Mouse (Mus musculus) G1E (cell line): ENCODE results near the gene Gm42906. TPM values are rescaled to one million over a fixed set of nuclear protein-coding genes. Genes with fewer than 3 reads are reported as not detected.

Source experiments
- ATAC-seq: 2 replicates; pipeline ENCODE4 v1.8.0; 2016; ENCODE audit warnings: mild to moderate bottlenecking; ENCODE audit not compliant: insufficient number of reproducible peaks, poor library complexity, low FRiP score, severe bottlenecking; ENCODE audit errors: extremely low read depth
- DNase-seq: peaks from one replicate; pipeline ENCODE4 v3.0.0; 2012; ENCODE audit warnings: low spot score
- H3K27me3 ChIP-seq: 2 replicates; pipeline ENCODE4 v1.6.1; 2012; ENCODE audit warnings: mild to moderate bottlenecking, low read length, inconsistent platforms; ENCODE audit not compliant: insufficient read depth
- H3K36me3 ChIP-seq: replicated peaks from 2 replicates; pipeline ENCODE3; 2012; ENCODE audit warnings: mild to moderate bottlenecking, inconsistent platforms
- H3K4me1 ChIP-seq: 2 replicates; pipeline ENCODE4 v1.6.1; 2012; ENCODE audit warnings: low read depth, low read length, inconsistent platforms, mixed read lengths; ENCODE audit not compliant: insufficient read depth
- H3K4me3 ChIP-seq: 2 replicates; pipeline ENCODE4 v1.5.1; 2012; ENCODE audit warnings: low read depth, mild to moderate bottlenecking, inconsistent platforms, low read length, moderate library complexity, mixed read lengths
- H3K9me3 ChIP-seq: replicated peaks from 2 replicates; pipeline ENCODE4 v1.6.1; 2012; ENCODE audit warnings: inconsistent platforms
- CTCF ChIP-seq: IDR thresholded peaks from 2 replicates; pipeline ENCODE4 v1.5.1; 2012; ENCODE audit warnings: low read depth, low read length, inconsistent platforms, mixed read lengths
- GATA1 ChIP-seq: IDR thresholded peaks from 2 replicates; pipeline ENCODE4 v1.6.1; 2012; ENCODE audit warnings: borderline replicate concordance, low read length, inconsistent platforms, mixed read lengths
- GATA2 ChIP-seq: IDR thresholded peaks from 2 replicates; pipeline ENCODE4 v1.6.1; 2012; ENCODE audit warnings: low read depth, low read length, inconsistent platforms, borderline replicate concordance
- POLR2AphosphoS5 ChIP-seq: IDR thresholded peaks from 2 replicates; pipeline ENCODE4 v1.6.1; 2012; ENCODE audit warnings: low read depth, low read length, inconsistent platforms; ENCODE audit not compliant: insufficient replicate concordance
- TAL1 ChIP-seq: conservative IDR thresholded peaks from 2 replicates; pipeline ENCODE4 v1.6.1; 2012; ENCODE audit warnings: low read depth, low read length, inconsistent platforms, mixed read lengths
- polyA plus RNA-seq: library from polyadenylated mRNA; stranded (reverse); fragments of >175 nt; gene quantifications from 2 replicates; pipeline ENCODE4 v1.2.3, GENCODE M21; 2012
- total RNA-seq, 2 experiments: library from RNA; stranded (forward) in 1 of 2; stranded (reverse) in 1 of 2; fragments of 200-1000 nt in 1 of 2; fragments of >200 nt in 1 of 2; fragmentation: Nextera tagmentation in 1 of 2; gene quantifications; 2 replicates each; pipeline ENCODE4 v1.2.3; 2014 to 2017

Gm42906 gene
- total and polyA plus RNA-seq, 3 experiments = not detected

GRCm38 (mm10) chr5:151034715-151035512, 393.0 kb downstream of the Gm42906 start:
- Histone ChIP-seq H3K36me3 (no peaks in the 10 kb centered on the region), H3K4me1 (no peaks in the 10 kb centered on the region), H3K4me3 (no peak overlapping the region), H3K27me3 (no peaks in the 10 kb centered on the region), H3K9me3 (peaks cover 31% of the 10 kb centered on the region)
- ATAC-seq = no peak
- no peak for DNase-seq
- TF ChIP-seq TAL1 = no peak
- no peak for TF ChIP-seq POLR2AphosphoS5
- no peak for TF ChIP-seq CTCF
- TF ChIP-seq GATA2 = no peak
- TF ChIP-seq GATA1 = no peak

- ATAC-seq (no peak), DNase-seq (no peak)
- H3K4me1 ChIP-seq = no peaks in the 10 kb centered on the region
- no peak overlapping the region for H3K4me3 ChIP-seq
- H3K9me3 ChIP-seq = peaks cover 30% of the 10 kb centered on the region
- H3K36me3 ChIP-seq = no peaks in the 10 kb centered on the region
- no peak for TF ChIP-seq GATA2
- no peak for TF ChIP-seq TAL1
- no peak for TF ChIP-seq GATA1
- no peak for TF ChIP-seq CTCF
- TF ChIP-seq POLR2AphosphoS5 = no peak
- no peaks in the 10 kb centered on the region for H3K27me3 ChIP-seq
Observed at GRCm38 (mm10) chr5:151028906-151029305, 399.1 kb downstream of the Gm42906 start.

GRCm38 (mm10) chr5:151027171-151027570, 400.8 kb downstream of the Gm42906 start:
- no peak for DNase-seq
- no peak for ATAC-seq
- no peaks in the 10 kb centered on the region for H3K36me3 ChIP-seq

GRCm38 (mm10) chr5:151026069-151026468, 401.9 kb downstream of the Gm42906 start:
- no peak for ATAC-seq

More at GRCm38 (mm10) chr5:151027171-151027570, 400.8 kb downstream of the Gm42906 start:
- H3K9me3 ChIP-seq = peaks cover 33% of the 10 kb centered on the region
- TF ChIP-seq GATA1 (no peak), POLR2AphosphoS5 (no peak), CTCF (no peak), TAL1 (no peak), GATA2 (no peak)
- H3K4me3 ChIP-seq = no peak overlapping the region
- H3K4me1 ChIP-seq = no peaks in the 10 kb centered on the region
- H3K27me3 ChIP-seq = no peaks in the 10 kb centered on the region

GRCm38 (mm10) chr5:151024483-151024882, 403.5 kb downstream of the Gm42906 start:
- no peaks in the 10 kb centered on the region for H3K36me3 ChIP-seq
- peaks cover 33% of the 10 kb centered on the region for H3K9me3 ChIP-seq
- ATAC-seq (no peak), DNase-seq (no peak)
- H3K4me3 ChIP-seq = no peak overlapping the region
- H3K27me3 ChIP-seq = no peaks in the 10 kb centered on the region
- TF ChIP-seq TAL1 (no peak), GATA2 (no peak), POLR2AphosphoS5 (no peak), CTCF (no peak), GATA1 (no peak)
- no peaks in the 10 kb centered on the region for H3K4me1 ChIP-seq

More at GRCm38 (mm10) chr5:151026069-151026468, 401.9 kb downstream of the Gm42906 start:
- no peaks in the 10 kb centered on the region for H3K27me3 ChIP-seq
- no peaks in the 10 kb centered on the region for H3K36me3 ChIP-seq
- no peaks in the 10 kb centered on the region for H3K4me1 ChIP-seq
- TF ChIP-seq GATA1 (no peak), POLR2AphosphoS5 (no peak), TAL1 (no peak), GATA2 (no peak), CTCF (no peak)
- no peak overlapping the region for H3K4me3 ChIP-seq
- H3K9me3 ChIP-seq = peaks cover 28% of the 10 kb centered on the region
- no peak for DNase-seq

- Histone ChIP-seq H3K36me3 (no peaks in the 10 kb centered on the region), H3K27me3 (no peaks in the 10 kb centered on the region), H3K4me1 (no peaks in the 10 kb centered on the region), H3K9me3 (peaks cover 34% of the 10 kb centered on the region), H3K4me3 (no peak overlapping the region)
- no peak for TF ChIP-seq CTCF
- no peak for TF ChIP-seq TAL1
- TF ChIP-seq GATA1 = no peak
- TF ChIP-seq GATA2 = no peak
- no peak for TF ChIP-seq POLR2AphosphoS5
- ATAC-seq (no peak), DNase-seq (no peak)
Observed at GRCm38 (mm10) chr5:151023461-151023860, 404.5 kb downstream of the Gm42906 start.
